Mouse (Mus musculus) mature B cell (primary cell): ENCODE results near the gene Ppara.

Source experiments
- in situ Hi-C: fragments of 300-500 bp; cut with MboI; formaldehyde crosslinking; loops from 2 replicates; pipeline ENCODE4 v1.14.3; 2019

Gene Ppara

DNA sequence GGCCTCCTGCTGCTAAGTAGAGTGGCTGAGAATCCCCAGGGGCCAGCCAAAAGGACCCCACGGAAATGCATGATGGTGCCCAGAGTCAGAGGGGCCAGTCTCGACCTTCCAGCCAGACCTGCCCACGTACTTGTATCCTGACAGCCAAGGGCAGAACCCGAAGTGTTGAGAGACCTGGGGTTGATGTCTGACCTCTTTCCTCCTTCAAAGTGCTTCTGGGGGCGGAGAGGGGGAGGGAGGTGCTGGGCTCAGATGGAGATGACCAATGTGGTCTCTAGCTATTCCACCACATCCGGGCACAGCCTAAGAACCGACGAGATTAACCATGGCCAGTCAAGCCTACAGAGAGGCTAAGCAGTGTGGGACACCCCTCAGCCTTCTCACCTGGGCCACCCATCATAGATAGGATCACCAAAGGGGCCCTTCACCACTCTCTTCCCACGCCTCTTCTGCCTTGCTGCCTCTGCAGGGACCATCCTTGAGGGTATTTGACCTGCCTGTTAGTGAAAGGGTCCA is 29.7 kb upstream of the Ppara start:
- in situ Hi-C loops: no loop called here

- in situ Hi-C loops: no loop called here
Measured at GRCm38 (mm10) chr15:85705566-85706332, 29.0 kb upstream of the Ppara start.

DNA sequence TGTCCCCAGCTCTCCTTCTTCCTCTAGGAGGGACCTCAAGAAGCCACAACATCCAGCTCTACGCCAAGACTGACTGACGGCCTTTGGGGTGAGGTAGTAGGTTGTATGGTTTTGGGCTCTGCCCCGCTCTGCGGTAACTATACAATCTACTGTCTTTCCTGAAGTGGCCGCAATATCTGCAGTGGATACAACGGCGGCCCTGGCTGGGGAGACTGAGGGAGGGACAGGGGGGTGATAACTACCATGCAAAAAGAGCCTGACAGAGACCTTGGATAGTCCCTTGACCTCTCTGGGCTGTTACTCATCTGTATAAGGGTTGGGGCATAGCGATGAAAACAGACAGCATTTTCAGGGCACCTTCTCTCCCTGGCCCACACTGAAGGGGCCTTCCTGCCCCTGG is 28.3 kb upstream of the Ppara start:
- in situ Hi-C loops: no loop called here

DNA sequence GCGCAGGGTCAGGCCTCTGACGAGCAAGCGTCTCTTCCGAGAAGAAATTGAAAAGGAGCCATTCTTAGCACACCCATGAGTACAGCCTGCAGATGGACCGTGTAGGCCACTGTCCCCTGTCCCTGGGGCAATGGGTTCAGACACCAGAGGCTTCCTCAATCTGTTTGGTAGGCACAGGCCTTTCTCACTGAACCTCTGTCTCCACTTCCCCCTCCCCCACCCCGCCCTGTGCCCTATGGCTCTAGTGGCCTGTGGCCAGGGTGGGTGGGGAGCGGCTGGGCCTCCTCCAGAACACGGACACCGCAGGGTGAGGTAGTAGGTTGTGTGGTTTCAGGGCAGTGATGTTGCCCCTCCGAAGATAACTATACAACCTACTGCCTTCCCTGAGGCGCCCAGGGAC is 27.8 kb upstream of the Ppara start:
- in situ Hi-C loops: no loop called here

- in situ Hi-C loops: no loop called here
Measured at GRCm38 (mm10) chr15:85707458-85708030, 27.2 kb upstream of the Ppara start.

DNA sequence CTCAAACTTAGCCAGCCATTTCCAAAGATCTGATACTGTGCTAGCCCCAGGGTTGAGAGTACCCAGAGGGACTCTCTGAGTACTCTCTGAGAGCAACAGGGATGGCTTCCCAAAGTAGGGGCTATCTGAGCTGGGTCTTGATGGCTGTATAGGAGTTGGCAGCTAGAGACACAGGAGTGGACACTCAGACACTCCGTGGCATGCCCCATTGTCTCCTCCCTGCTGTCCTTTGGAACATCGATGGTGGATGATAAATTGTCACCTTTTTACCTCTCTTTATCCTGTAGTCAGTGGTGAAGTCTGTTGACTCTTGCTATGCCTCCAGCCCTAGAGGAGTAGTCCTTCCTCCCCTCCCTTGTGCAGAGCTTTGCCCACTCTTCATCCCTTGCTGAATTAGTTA is 26.6 kb upstream of the Ppara start:
- in situ Hi-C loops: no loop called here

GRCm38 (mm10) chr15:85708843-85709242 is 25.9 kb upstream of the Ppara start:
- in situ Hi-C loops: no loop called here

- in situ Hi-C loops: no loop called here
Measured at GRCm38 (mm10) chr15:85709268-85709973, 25.4 kb upstream of the Ppara start.

- in situ Hi-C loops: no loop called here
Measured at GRCm38 (mm10) chr15:85710179-85710578, 24.6 kb upstream of the Ppara start.

- in situ Hi-C loops: no loop called here
Measured at GRCm38 (mm10) chr15:85710641-85711580, 23.9 kb upstream of the Ppara start.

DNA sequence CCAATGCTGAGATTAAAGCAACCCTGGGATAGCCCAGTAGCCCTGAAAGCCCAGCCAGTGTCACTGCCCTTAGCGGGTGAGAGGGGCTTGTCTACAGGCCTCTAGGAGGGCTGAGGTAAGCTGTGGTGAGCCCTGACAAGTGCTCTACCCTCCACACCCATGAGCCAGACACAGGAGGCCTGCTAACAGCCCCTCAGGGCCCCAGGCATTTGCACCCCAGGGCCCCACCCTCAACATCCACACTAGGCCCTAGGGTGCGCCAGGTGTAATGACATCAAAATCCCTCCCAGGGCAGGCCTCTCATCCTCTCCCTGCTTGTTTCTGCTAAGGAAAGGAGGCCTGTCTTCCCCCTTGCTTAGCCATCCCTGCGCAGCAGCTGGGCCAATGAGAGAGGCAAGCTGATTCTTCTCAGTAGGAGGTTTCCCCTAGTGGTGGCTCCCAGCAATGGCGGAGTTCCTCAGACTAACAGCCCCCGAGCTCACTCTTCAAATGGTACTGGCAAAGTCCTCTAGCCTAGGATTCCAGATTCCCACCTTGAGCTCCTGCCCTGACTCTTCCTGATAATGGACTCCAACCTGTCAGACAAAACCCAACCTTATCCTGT is 22.1 kb upstream of the Ppara start:
- in situ Hi-C loops: no loop called here

DNA sequence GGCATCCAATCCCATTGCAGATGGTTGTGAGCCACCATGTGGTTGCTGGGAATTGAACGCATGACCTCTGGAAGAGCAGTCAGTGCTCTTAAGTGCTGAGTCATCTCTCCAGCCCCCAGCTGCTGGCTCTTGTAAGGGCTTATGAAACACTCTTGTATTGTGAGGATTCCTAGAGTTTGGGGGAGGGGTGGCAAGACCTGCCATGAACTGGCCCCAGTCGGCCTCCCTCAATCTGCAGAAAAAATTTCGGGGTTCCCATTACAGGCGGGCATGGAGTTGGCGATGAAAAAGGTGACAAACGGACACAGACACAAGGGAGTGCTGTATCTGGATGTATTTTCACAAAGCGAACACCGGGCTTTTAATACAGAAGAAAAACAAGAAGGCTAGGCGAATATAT is 21.4 kb upstream of the Ppara start:
- in situ Hi-C loops: no loop called here

GRCm38 (mm10) chr15:85715059-85715458 is 19.7 kb upstream of the Ppara start:
- in situ Hi-C loops: loop anchor here (5.0 kb wide), 1 partner anchor 147 kb away; no protein-coding TSS in a partner anchor

GRCm38 (mm10) chr15:85716045-85716444 is 18.7 kb upstream of the Ppara start:
- in situ Hi-C loops: loop anchor here (5.0 kb wide), 1 partner anchor 146 kb away; no protein-coding TSS in a partner anchor

GRCm38 (mm10) chr15:85716591-85716990 is 18.2 kb upstream of the Ppara start:
- in situ Hi-C loops: loop anchor here (5.0 kb wide), 1 partner anchor 146 kb away; no protein-coding TSS in a partner anchor

- in situ Hi-C loops: loop anchor here (5.0 kb wide), 1 partner anchor 145 kb away; no protein-coding TSS in a partner anchor
Measured at GRCm38 (mm10) chr15:85717008-85717407, 17.8 kb upstream of the Ppara start.

DNA sequence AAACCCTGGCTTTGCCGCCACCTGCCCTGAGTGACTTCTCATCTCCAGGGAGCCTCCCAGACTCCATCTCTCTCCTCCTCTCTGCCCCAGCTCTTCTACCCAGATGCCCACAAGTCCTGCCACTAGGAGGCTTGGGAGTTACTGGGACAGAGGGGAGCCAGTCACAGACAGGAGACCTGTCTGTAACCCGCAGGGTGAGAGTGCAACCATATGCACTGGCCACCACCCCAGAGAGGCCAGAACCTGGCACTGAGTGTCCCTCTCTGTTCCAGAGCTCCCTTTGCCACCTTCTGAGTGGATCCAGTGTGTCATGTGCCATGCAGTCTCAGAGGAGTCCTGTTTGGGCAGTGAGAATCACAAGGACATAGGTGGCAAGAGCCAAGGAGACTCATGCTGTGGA is 17.0 kb upstream of the Ppara start:
- in situ Hi-C loops: loop anchor here (5.0 kb wide), 1 partner anchor 145 kb away; no protein-coding TSS in a partner anchor

DNA sequence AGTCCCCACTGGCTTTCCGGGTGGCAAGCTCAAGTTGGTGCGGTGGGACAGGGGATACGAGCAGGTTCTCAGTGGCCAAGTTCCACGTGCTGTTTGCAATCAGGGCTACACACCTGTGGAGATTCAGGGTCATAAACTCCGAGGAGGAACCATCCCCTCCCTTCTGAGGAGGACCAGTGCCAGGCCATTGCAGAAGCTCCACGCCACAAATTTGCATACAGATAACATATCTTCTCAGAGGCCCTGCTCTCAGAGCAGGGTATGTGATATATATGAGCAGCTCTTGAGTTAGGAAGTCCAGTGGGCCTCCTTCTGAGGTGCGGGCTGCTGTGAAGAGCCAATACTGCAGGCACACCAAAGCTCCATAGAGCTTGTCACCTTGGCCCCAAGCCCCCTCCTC is 15.8 kb upstream of the Ppara start:
- in situ Hi-C loops: loop anchor here (5.0 kb wide), 1 partner anchor 143 kb away; no protein-coding TSS in a partner anchor

DNA sequence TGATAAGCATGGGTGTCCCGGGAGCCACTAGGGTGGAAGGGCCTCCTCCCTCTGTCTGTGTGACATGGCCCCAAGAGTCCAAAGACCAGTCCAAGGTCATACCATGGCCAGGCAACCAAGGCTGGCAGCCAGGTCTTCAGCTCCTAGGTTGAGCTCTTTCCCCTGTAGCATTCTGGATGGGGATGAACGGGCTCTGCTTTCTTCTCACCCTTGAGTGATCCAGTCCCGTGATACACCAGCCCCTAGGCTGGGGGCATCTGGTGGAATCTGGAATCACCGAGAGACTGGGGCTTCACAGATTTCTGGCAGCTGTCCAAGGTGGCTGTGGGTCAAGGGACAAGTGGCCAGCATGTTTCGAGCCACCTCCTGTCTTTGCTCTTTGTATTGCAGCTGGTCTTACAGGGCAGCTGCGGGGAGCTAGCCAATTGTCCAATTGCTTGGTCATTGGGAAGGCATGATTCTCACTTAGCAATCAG is 14.4 kb upstream of the Ppara start:
- in situ Hi-C loops: no loop called here

DNA sequence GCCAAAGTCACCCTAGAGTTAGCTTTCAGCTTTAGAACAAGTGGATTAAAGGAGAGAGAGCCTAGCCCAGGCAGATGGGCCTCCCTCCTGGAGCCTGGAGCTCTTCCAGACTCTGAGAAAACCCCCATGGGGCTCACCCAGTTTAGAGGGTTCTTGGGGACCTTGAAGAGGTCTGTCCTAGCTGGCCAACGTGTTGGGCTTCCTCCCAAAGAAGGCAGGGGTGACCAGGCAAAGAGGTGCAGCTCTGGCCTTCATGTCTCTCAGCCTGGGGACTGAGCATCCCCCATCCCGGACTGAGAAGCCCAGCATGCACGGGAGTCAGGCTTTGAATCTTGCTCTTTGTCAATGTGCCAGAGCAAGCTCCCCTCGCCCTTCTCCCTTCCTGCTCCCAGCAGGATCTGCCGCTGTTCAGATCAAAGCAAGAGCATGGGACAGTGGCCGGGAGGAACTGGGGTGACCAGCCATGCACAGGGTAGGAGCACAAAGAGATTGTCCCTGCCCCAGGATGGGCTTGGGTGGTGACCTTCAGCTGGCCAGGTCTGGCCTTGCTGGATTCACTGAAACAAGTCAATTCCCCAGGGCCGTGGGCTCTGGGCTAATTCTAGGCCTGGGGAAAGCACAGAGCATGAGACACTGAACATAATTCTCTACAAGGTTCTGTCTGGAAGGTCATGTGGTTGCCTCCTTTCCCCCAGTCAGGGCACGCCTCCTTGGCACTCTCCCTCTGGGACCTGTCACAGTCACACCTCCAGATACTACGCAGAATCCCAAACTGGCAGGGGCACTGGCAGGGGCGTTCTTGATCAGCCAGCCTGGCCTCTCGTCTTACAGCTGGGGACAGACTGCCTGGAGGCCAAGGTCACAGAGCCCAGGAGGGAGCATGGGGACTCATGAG is 10.3 kb upstream of the Ppara start:
- in situ Hi-C loops: no loop called here
